Mouse (Mus musculus): ENCODE measurements around the gene Fryl. TPM values are rescaled to one million over a fixed set of nuclear protein-coding genes. Genes with fewer than 3 reads are reported as not detected.
A peak's percentile ranks its signal among the peaks of the same experiment; 100 is the strongest.
"Not testable (repeated sequence)": the region's sequence is repeated elsewhere in the genome, so short reads cannot be mapped to it uniquely, and the experiment has no call there.

Fryl gene
- total RNA-seq, 1 experiment from 2014 or later, result 43.0 TPM

DNA sequence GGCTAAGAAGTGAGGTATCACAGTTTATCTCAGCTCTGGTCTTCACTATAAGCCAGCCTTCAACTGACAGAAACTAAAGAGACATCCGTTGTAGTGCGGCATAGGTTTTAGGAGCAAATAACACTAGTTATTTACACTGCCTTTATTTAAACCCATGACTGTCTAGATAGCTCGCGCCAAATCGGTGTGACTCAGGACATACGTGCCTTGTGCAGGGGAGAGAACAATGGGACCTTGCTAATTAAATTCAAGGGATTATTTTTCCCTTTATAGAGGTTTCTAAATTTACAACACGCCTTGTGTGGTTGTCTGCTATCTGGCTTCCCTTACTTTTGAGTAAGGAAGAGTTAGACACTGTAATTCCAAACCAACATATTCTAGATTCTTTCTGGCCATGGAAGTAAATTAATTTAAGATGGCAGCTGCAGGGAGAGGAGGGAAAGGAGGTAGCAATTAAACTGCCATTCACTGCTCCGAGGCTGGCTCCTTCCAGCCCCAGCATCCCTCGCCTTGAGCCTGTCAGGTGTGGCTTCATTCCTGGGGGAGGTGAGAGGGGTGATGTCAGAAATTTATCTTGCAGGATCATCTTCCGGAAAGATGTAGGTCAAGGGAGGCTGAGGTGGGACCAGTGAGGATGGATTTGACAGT lies 154.0 kb downstream of the Fryl start:
- no peak for DNase-seq

DNA sequence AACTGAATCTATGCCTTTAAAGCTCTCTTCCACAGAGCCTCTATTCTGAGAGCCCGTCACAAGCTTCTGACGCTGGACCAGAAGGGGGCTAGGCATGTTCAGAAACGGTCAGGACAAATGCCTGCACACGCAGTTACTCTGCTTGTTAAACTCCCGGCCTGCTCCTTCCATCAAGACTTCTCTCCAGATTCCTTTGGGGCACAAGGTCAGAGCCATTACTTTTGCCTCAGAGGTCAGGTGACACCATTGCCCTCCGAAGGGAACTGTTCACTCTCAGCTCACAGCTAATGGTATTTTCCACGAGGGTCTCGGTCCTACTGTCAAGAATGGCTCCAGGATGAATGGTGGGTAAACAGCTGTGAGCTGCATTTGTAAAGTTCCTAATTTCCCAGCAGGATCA lies 164.2 kb downstream of the Fryl start:
- DNase-seq, result no peak

DNA sequence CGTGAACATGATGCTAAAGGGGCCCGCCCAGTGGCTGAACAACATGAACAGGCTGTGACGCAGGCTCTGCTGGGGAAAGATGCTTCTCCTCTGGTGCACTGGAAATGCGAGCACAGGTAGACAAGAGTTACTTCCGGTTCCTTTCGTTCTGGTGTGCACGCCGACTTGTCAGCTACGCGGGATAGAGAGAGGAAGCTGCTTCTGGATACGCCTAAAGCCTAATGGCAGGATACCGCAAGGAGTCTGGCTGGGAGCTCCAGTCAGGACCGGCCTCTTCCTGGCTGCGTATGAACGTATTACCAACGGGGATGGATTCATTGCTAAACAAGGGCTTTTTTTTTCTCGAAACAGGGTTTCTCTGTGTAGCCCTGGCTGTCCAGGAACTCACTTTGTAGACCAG lies 167.3 kb downstream of the Fryl start:
- no peak for DNase-seq

DNA sequence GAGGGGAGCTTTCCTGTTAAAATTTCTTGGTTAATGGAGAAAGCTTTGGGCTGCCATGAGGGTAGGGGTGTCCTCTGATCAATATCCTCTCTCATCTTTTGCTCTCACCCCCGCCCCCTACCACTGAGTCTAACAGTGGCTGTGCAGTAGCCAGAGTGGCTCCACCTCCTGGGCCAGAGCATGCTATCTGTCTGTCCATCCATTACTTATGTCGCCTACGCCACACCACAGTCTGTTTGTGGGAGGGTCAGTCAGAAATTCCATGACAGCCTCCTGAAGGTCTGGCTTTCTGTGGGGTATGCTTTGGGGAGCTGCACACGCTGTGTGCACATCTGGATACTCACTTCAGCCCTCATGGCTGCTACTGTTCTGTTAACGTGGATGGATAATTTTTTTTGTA lies 174.9 kb downstream of the Fryl start:
- no peak for DNase-seq

DNA sequence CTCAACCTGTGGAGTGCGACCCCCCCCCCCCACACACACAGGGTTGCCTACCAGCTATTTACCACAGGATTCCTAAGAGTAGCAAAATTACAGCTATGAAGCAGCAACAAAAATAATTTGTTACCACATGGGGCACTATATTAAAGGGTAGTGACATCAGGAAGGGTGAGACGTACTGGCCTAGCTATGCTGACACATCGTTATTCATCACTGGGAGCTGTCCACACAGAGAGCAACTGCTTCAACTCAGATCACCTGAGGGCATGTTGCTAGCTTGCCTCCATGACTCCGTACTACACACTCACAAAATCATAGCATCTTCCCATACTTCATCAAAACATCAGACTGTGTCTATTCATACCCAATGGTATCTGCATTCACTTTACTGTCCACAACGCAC lies 176.6 kb downstream of the Fryl start:
- DNase-seq, result no peak

DNA sequence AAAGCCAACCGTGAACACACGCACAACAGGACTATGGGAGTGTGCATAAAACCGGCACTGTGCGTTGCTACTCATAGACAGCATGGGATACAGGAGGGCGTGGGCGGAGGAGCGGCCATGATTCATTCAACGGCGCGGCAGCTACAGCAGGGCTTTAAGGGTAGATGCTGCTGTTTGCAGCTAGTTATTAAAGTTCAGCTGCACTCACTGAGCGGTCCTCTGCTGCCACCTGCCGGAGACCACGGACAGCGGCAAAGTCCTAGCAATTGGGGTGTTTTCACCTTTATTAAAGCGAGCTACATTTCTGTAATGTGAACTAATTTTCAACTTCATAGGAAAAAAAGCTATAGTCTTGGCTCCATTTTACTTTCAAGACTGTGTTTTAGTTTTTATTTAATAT lies 185.1 kb downstream of the Fryl start:
- DNase-seq, result peak; percentile 89

DNA sequence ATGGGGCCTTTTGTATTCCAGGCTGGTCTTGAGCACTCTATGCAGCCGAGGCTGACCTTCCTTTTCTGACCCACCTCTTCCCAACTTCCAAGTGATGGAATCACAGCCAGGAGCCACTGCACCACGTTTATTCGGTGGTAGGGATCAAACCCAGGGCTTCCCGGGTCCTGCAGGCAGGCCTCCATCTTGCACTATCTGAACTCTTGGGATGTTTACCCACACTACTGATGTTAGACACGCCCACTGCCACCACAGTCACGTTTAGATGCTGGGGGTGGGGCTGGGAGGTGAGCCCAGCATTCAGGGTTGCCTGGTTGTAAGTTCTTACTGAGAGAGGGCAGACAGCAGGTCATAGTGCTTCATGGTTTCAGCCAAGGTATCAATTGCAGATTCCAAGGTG lies 189.5 kb downstream of the Fryl start:
- no peak for DNase-seq

DNA sequence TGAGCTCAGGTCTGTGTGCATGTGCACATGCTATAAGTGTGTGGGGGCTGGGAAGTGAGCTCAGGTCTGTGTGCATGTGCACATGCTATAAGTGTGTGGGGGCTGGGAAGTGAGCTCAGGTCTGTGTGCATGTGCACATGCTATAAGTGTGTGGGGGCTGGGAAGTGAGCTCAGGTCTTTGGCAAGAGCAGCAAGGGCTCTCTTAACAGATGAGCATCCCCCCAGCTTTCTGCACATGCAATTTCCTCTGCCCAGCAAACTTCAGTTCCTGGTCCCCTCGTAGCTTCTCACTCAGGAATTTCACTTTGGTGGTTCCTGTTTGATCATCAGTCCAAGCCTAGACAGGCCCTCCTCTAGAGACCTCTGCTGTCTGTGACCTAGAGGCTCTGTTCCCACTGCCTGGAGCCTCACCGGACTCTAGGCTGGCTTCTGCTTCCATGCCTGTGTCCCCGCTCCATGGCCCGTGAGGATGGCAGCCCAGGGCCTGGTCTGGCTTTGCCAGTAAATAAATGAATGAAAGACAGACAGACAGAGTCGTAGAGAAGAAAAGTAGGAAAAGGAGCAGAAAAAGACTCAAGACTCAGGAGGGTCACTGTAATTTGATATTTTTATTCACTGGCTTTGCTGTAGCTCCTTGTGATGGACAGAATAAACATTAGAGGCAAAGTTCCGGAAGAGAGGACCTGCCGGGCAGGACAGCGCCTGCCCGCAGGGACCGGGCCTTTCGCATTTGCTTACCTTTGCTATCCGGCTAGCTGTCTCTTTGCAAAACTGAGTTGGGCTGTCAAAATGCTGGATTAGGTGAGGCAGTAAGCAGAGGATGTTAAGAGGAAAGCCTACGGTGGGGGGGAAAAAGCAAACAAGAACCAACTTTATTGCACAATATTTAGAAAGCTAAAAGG lies 192.4 kb downstream of the Fryl start:
- no peak for DNase-seq

DNA sequence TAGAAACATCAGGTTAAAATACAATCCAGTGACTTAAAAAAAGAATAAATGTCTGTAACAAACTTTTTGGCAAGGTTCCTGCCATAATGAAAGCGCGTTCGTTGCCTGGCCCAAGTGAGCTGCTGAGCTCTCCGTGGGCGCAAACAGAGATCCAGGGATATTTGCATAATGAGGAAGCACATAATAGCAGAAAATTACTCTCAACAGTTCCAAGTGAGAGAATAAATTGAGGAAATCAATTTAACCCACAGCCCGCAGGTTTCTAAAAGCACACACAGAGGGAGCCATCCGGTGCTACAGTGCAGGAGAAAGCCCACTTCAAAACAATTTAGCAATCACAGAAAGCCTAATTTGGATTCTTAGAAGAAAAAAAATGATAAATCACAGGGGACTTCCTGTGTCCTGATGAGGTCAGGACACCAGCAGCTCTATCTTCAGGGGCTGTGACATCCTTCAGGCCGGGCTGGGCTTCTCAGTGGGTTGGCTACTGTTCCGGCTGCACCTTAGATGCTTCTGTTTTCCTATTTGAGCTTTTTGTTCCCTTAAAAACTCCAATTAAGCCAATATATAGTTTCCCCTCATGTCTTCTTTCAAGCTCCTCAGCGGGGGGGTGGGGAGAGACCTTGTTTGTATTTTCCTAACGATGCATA lies 194.8 kb downstream of the Fryl start:
- DNase-seq, result no peak

DNA sequence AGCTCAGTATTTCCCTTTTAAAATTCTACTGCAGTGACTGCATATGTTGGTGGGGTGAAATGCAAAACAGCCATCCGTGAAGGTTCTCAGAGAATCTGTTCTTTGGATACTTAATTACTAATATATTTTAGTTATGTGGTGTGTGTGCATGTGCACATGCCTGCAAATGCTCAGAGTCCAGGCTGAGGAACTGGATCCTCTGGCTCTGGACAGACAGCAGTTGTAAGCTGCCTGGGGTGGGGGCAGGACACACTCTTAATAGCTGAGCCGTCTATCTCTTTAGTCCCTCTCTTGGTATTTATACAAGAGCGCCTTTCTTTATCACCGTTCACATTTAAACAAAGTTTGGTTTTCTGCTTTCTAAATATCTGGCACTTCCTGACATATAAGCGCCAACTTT lies 199.5 kb downstream of the Fryl start:
- no peak for DNase-seq

DNA sequence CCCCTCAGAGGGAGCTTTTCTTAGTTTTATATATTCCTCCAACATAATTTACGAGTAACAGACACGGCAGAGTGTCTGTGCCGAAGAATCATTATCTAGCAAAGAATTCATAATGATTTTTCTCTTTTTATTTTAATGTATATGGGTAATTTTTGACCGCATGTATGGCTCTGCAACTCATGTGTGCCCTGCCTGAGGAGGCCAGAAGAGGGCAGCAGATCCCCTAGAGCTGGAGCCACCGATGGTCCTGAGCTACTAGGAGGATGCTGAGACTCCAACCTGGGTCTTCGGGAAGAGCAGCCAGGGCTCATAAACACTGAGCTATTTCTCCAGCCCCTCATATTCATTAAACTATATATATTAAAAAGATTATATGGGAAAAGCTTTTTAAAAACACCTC lies 200.0 kb downstream of the Fryl start:
- DNase-seq, result no peak

DNA sequence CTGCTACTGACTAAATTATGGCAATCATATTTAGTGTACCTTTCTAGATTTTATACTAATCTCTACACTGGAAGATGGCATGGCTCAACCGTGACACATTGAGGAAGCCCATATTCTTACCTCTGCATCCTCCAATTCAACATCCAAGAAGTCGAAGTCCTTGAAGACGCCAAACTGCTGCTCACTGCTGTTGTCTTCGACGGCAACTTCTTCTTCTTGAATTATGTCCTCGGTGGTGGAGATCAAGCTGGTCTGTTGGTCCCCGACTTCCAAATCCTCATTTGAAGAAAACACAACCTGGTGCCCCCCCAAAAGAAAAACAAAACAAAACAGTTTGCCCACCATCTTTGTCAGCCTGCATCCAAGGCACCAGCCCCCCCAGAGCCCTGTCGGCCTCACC lies 202.5 kb downstream of the Fryl start:
- no peak for DNase-seq

DNA sequence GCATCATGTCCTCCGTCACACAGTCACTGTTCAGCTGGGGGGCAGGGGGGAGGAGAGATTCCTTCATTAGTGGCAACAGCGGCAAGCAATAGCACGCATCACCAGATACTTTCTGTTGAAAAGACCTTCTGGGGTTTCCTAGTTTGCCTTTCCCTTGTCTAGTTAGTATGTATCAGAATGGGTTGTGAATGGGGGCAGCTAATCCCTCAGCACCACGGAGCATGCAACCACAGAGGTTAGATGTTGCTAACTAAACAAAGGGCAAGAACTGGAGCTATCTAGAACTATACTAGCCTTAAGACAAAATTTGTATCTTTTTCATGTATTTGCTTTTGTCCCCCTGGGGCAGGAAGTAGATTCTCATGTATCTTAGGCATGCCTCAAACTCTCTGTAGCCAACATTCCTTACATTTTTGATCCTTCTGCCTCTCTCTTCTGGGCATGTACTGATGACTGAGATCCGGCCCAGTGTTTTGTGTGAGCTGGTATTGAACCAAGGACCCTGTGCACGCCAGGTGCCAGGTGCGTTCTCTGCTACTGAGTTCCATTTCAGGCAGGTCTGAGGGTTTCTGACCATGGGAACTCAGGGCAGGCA lies 208.7 kb downstream of the Fryl start:
- no peak for DNase-seq

DNA sequence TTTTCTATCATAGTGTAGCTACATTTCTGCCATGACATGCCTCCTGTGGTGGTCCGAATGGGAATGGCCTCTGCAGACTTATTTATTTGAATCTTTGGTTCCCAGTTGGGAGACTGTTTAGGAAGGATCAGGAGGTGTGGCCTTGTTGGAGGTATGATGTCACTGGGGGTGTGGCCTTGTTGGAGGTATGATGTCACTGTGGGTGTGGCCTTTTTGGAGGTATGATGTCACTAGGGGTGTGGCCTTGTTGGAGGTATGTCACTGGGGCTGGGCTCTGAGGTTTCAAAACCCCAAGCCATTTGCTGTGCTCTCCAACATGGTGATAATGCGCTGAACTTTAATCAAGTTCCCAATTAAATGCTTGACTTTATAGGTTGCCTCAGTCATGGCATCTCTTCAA lies 212.4 kb downstream of the Fryl start:
- DNase-seq, result no peak

DNA sequence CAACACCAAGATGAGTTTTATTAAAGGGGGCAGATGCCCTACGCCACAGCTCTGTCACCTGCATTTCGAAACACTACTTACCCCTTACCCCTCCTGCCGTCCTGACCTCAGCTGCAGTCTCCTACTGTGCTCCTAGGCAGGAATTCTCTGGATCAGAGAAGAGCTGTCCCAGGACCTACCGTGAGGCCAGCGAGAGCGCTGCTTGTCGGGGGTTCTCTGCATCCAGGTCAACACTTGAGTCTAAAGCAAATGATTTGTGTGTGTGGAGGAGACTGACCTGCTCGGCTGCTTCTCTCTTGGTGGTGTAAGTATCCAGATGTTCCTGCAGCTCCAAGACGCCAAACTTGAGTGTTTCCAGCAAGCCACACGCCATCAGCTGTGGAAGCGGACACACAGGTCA lies 223.9 kb downstream of the Fryl start:
- no peak for DNase-seq

DNA sequence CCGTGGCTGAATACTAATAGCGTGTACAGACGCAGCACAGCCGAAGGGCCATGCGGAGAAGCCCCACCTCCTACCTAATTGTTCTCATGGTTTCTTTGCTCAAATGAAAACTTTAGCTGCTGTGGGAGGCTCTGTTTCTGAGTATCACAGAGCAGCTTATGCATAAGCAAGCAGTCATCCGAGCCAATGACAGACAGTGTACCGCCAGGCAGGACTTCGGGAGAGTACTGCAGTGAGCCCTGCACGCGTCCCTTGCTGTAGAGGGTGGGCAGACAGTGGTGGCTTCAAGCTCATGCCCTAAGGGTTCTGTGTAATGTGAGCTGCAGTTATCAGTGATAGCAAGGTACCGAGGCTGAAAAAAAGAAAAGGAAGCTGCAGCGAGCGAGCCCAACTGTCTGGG lies 227.8 kb downstream of the Fryl start:
- no peak for DNase-seq

DNA sequence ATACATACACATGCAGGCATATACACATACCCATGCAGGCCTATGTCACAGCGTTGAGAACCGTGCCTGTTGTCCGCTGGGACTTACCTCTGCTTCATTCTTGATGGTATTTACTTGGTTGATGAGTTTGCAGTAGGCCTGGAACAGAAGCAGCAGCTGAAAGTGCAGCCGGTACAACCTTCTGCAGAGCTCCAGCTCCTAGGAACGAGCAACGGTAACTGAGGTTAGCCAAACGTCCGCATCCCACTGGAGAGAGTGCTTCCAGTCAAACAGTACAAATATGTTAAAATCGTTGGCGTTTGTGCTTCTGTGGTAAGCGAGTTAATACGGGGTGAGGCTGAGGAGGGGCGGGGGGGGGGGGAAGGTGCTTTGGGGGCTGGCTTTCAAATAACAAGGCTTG lies 232.6 kb downstream of the Fryl start:
- no peak for DNase-seq

DNA sequence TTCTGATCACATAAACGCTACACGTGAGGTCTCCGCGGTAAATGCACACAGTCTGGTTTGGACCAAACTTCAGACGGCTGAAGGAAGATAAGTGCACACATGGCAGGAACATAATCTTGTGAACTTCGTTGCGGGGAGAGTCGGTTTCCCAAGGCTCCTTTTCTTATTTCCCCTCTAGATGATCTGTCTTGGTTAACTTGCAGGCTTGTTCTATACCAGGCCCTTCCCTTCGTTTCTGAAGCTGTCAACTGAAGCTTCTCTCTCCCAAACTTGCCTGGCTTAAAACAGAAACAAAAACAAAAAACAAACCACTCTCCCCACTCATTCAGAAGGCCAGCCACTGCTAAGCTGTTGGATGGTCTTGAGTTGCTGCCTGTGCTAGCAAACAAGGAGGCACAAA lies 241.7 kb downstream of the Fryl start:
- no peak for DNase-seq

DNA sequence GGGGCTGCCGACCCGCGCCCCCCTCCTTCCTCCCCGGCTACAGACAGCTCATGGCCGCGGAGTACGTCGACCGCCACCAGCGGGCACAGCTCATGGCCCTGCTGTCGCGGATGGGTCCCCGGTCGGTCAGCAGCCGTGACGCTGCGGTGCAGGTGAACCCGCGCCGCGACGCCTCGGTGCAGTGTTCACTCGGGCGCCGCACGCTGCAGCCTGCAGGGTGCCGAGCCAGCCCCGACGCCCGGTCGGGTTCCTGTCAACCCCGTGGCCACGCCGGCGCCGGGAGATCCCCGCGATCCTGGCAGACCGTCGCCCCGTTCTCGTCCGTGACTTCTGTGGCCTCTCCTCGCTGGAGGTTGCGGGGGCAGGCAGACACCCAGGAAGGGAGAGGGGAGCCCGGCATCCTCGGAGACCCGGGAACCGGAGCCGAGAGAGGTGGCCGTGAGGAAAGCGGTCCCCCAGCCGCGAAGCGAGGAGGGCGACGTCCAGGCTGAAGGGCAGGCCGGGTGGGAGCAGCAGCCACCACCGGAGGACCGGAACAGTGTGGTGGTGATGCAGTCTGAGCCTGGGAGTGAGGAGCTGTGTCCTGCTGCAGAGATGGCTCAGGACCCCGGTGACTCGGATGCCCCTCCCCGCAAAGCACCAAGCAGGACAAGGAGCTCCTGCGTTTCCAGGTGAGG lies 242.7 kb downstream of the Fryl start:
- peak; percentile 23 for DNase-seq

DNA sequence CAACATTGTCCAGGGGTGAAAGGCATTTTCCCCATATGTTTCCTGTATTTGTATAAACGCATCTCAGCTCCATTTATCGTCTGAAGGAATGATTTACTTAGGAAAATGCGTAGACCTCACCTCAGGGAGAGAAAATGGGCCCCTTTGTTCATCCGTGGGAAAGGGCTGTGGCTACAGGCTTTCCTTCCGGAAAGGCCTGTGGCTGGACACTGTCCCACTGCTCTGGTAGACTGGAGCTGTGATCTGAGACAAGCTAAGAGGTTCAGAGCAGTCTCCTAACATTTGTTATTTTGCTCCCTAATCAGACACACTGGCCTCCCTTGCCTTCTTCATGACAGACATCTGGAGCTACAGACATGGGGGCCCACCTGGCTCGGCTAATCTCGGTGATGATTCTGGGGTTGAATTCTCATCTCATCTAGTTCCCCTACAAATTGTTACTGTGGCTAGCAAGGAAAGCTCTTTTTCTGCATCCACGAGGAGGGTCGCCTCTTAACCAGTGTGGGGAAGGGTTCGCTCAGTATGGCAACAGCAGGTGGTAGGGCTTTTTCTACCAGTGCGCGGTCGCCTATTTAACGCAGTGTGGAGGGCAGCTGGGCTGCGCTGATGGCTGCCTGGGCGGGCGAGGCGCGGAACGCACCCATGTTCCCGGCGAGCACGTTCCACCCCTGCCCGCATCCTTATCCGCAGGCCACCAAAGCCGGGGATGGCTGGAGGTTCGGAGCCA lies 243.4 kb downstream of the Fryl start:
- not testable (repeated sequence) for DNase-seq

DNA sequence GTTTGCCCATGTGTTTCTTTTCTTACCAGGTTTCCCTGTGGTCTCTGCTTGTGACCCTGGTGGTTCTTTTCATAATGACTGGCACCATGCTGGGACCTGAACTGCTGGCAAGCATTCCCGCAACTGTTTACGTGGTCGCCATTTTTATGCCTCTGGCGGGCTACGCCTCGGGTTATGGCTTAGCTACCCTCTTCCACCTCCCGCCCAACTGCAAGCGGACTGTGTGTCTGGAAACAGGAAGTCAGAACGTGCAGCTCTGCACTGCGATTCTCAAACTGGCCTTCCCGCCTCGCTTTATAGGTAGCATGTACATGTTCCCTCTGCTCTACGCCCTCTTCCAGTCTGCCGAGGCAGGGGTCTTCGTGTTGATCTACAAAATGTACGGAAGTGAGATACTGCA lies 244.6 kb downstream of the Fryl start:
- not testable (repeated sequence) for DNase-seq

DNA sequence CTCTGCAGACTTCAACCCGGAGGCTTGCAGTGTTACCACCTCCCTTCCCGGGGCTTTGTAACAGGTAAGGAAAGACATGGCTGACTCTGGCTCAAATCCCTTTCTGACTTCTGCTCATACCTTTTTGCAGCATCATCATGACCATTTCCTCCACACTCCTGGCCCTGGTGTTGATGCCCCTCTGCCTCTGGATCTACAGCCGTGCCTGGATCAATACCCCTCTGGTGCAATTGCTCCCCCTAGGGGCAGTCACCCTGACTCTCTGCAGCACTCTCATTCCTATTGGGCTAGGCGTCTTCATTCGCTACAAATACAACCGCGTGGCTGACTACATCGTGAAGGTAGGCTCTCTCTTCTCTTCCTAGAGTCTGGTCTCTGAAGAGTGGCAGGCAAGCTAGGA lies 248.2 kb downstream of the Fryl start:
- peak; percentile 22 for DNase-seq
